Mouse (Mus musculus): Measurements from ENCODE around the gene Cnih3. TPM values are rescaled to one million over a fixed set of nuclear protein-coding genes. Genes with fewer than 3 reads are reported as not detected.

The Cnih3 gene
- polyA plus RNA-seq, 1 experiment from 2014 or later, result not detected

GRCm38 (mm10) chr1:181403056-181403455 is 50.6 kb downstream of the Cnih3 start:
- Histone ChIP-seq H3K4me3 (ENCODE audit: low read depth, low read length) (no peak overlapping the region), H3K27ac (ENCODE audit: low read depth) (no peak overlapping the region), H3K4me2 (ENCODE audit: low read depth, low read length) (no peak overlapping the region), H3K9ac (replicated peaks) (no peak overlapping the region), H3K36me3 (replicated peaks; ENCODE audit: insufficient read depth, low read length) (no peaks in the 10 kb centered on the region), H3K27me3 (ENCODE audit: insufficient read depth, low read length) (no peaks in the 10 kb centered on the region), H3K4me1 (ENCODE audit: insufficient read depth) (no peaks in the 10 kb centered on the region), H3K9me3 (ENCODE audit: low read length) (no peaks in the 10 kb centered on the region)
- ATAC-seq (no peak), DNase-seq (no peak)
- WGBS (ENCODE audit: insufficient replicate concordance), result 67% methylated on average over 7 of the region's 7 CpGs
- TF ChIP-seq EP300 (IDR thresholded peaks at IDR 0.05; ENCODE audit: low read depth) (no peak), CTCF (IDR thresholded peaks at IDR 0.05; ENCODE audit: low read depth) (no peak)

- H3K36me3 ChIP-seq (replicated peaks; ENCODE audit: insufficient read depth, low read length), result no peaks in the 10 kb centered on the region
- 84% methylated on average over 11 of the region's 11 CpGs for WGBS (ENCODE audit: insufficient replicate concordance)
- no peak overlapping the region for H3K27ac ChIP-seq (ENCODE audit: low read depth)
- H3K4me2 ChIP-seq (ENCODE audit: low read depth, low read length), result no peak overlapping the region
- H3K4me3 ChIP-seq (ENCODE audit: low read depth, low read length), result no peak overlapping the region
- no peaks in the 10 kb centered on the region for H3K27me3 ChIP-seq (ENCODE audit: insufficient read depth, low read length)
- no peaks in the 10 kb centered on the region for H3K9me3 ChIP-seq (ENCODE audit: low read length)
- ATAC-seq (no peak), DNase-seq (no peak)
- H3K4me1 ChIP-seq (ENCODE audit: insufficient read depth), result no peaks in the 10 kb centered on the region
- H3K9ac ChIP-seq (replicated peaks), result no peak overlapping the region
- TF ChIP-seq CTCF (IDR thresholded peaks at IDR 0.05; ENCODE audit: low read depth) (no peak), EP300 (IDR thresholded peaks at IDR 0.05; ENCODE audit: low read depth) (no peak)
These were observed 54.9 kb downstream of the Cnih3 start for GRCm38 (mm10) chr1:181407281-181407680.

- 63% methylated on average over 18 of the region's 18 CpGs for WGBS (ENCODE audit: insufficient replicate concordance)
- Histone ChIP-seq H3K9ac (replicated peaks) (no peak overlapping the region), H3K4me2 (ENCODE audit: low read depth, low read length) (no peak overlapping the region), H3K9me3 (ENCODE audit: low read length) (no peaks in the 10 kb centered on the region), H3K27ac (ENCODE audit: low read depth) (no peak overlapping the region), H3K27me3 (ENCODE audit: insufficient read depth, low read length) (no peaks in the 10 kb centered on the region), H3K36me3 (replicated peaks; ENCODE audit: insufficient read depth, low read length) (no peaks in the 10 kb centered on the region), H3K4me1 (ENCODE audit: insufficient read depth) (no peaks in the 10 kb centered on the region), H3K4me3 (ENCODE audit: low read depth, low read length) (no peak overlapping the region)
- ATAC-seq (no peak), DNase-seq (no peak)
- TF ChIP-seq EP300 (IDR thresholded peaks at IDR 0.05; ENCODE audit: low read depth) (no peak), CTCF (IDR thresholded peaks at IDR 0.05; ENCODE audit: low read depth) (no peak)
These were observed 55.9 kb downstream of the Cnih3 start for GRCm38 (mm10) chr1:181408086-181408975.

- H3K9me3 ChIP-seq (ENCODE audit: low read length), result no peaks in the 10 kb centered on the region
- DNase-seq, result no peak
- no peak for ATAC-seq
- no peak overlapping the region for H3K4me2 ChIP-seq (ENCODE audit: low read depth, low read length)
- no peaks in the 10 kb centered on the region for H3K36me3 ChIP-seq (replicated peaks; ENCODE audit: insufficient read depth, low read length)
- no peak overlapping the region for H3K27ac ChIP-seq (ENCODE audit: low read depth)
- H3K4me1 ChIP-seq (ENCODE audit: insufficient read depth), result no peaks in the 10 kb centered on the region
- H3K27me3 ChIP-seq (ENCODE audit: insufficient read depth, low read length), result no peaks in the 10 kb centered on the region
- no peak overlapping the region for H3K9ac ChIP-seq (replicated peaks)
- no peak overlapping the region for H3K4me3 ChIP-seq (ENCODE audit: low read depth, low read length)
- no peak for TF ChIP-seq EP300 (IDR thresholded peaks at IDR 0.05; ENCODE audit: low read depth)
- no peak for TF ChIP-seq CTCF (IDR thresholded peaks at IDR 0.05; ENCODE audit: low read depth)
- WGBS (ENCODE audit: insufficient replicate concordance), result 78% methylated on average over 9 of the region's 9 CpGs
These were observed 57.3 kb downstream of the Cnih3 start for GRCm38 (mm10) chr1:181409693-181410092.

- H3K9me3 ChIP-seq (ENCODE audit: low read length), result no peaks in the 10 kb centered on the region
- no peaks in the 10 kb centered on the region for H3K27me3 ChIP-seq (ENCODE audit: insufficient read depth, low read length)
- WGBS (ENCODE audit: insufficient replicate concordance), result 68% methylated on average over 8 of the region's 8 CpGs
- H3K9ac ChIP-seq (replicated peaks), result no peak overlapping the region
- no peak for DNase-seq
- H3K4me2 ChIP-seq (ENCODE audit: low read depth, low read length), result no peak overlapping the region
- H3K36me3 ChIP-seq (replicated peaks; ENCODE audit: insufficient read depth, low read length), result no peaks in the 10 kb centered on the region
- no peaks in the 10 kb centered on the region for H3K4me1 ChIP-seq (ENCODE audit: insufficient read depth)
- no peak overlapping the region for H3K4me3 ChIP-seq (ENCODE audit: low read depth, low read length)
- no peak for ATAC-seq
- TF ChIP-seq CTCF (IDR thresholded peaks at IDR 0.05; ENCODE audit: low read depth) (no peak), EP300 (IDR thresholded peaks at IDR 0.05; ENCODE audit: low read depth) (no peak)
- H3K27ac ChIP-seq (ENCODE audit: low read depth), result no peak overlapping the region
These were observed 58.3 kb downstream of the Cnih3 start for GRCm38 (mm10) chr1:181410647-181411254.

GRCm38 (mm10) chr1:181414985-181415384 is 62.6 kb downstream of the Cnih3 start:
- Histone ChIP-seq H3K36me3 (replicated peaks; ENCODE audit: insufficient read depth, low read length) (no peaks in the 10 kb centered on the region), H3K4me3 (ENCODE audit: low read depth, low read length) (no peak overlapping the region), H3K27me3 (ENCODE audit: insufficient read depth, low read length) (no peaks in the 10 kb centered on the region), H3K4me2 (ENCODE audit: low read depth, low read length) (no peak overlapping the region), H3K27ac (ENCODE audit: low read depth) (no peak overlapping the region), H3K9ac (replicated peaks) (no peak overlapping the region), H3K9me3 (ENCODE audit: low read length) (no peaks in the 10 kb centered on the region), H3K4me1 (ENCODE audit: insufficient read depth) (no peaks in the 10 kb centered on the region)
- TF ChIP-seq CTCF (IDR thresholded peaks at IDR 0.05; ENCODE audit: low read depth), result no peak
- ATAC-seq (no peak), DNase-seq (no peak)
- WGBS (ENCODE audit: insufficient replicate concordance), result 68% methylated on average over 2 of the region's 2 CpGs
